Mouse (Mus musculus) ES-Bruce4 (cell line): ENCODE results near the gene Tcp11l1. TPM values are rescaled to one million over a fixed set of nuclear protein-coding genes. Genes with fewer than 3 reads are reported as not detected.

Source experiments
- H3K27ac ChIP-seq: 2 replicates; pipeline ENCODE4 v1.5.1; 2012; ENCODE audit warnings: low read length, inconsistent platforms; ENCODE audit not compliant: insufficient read depth
- H3K27me3 ChIP-seq: 2 replicates; pipeline ENCODE4 v1.6.1; 2012; ENCODE audit warnings: mild to moderate bottlenecking, low read length, inconsistent platforms; ENCODE audit not compliant: control insufficient read depth, poor library complexity, insufficient read depth, severe bottlenecking
- H3K36me3 ChIP-seq: 2 replicates; pipeline ENCODE4 v1.6.1; 2012; ENCODE audit warnings: inconsistent platforms, mild to moderate bottlenecking, low read length, moderate library complexity; ENCODE audit not compliant: control insufficient read depth, poor library complexity, insufficient read depth, severe bottlenecking
- H3K4me1 ChIP-seq: one replicate; pipeline ENCODE4 v1.8.1; 2011; ENCODE audit warnings: low read length; ENCODE audit not compliant: control insufficient read depth, insufficient read depth
- H3K4me3 ChIP-seq: 2 replicates; pipeline ENCODE4 v1.5.1; 2011; ENCODE audit warnings: low read depth, mild to moderate bottlenecking, low read length
- H3K9ac ChIP-seq: 2 replicates; pipeline ENCODE4 v1.6.1; 2012; ENCODE audit warnings: low read depth, mild to moderate bottlenecking, inconsistent platforms; ENCODE audit not compliant: poor library complexity, severe bottlenecking
- H3K9me3 ChIP-seq: replicated peaks from 2 replicates; pipeline ENCODE4 v1.6.1; 2012; ENCODE audit warnings: mild to moderate bottlenecking, low read length, inconsistent platforms; ENCODE audit not compliant: control insufficient read depth, poor library complexity, insufficient read depth, severe bottlenecking
- CTCF ChIP-seq: IDR thresholded peaks from one replicate; pipeline ENCODE4 v1.8.1; 2011; ENCODE audit warnings: low read depth, low read length
- EP300 ChIP-seq: IDR thresholded peaks from 2 replicates; pipeline ENCODE4 v1.6.1; 2011; ENCODE audit warnings: low read depth, low read length; ENCODE audit not compliant: insufficient read depth
- POLR2A ChIP-seq: IDR thresholded peaks from one replicate; pipeline ENCODE4 v1.8.1; 2011; ENCODE audit warnings: low read length; ENCODE audit not compliant: insufficient read depth
- polyA plus RNA-seq: library from polyadenylated mRNA; stranded (reverse); fragments of >200 nt; gene quantifications from 2 replicates; pipeline ENCODE4 v1.2.4, GENCODE M21; 2011; ENCODE audit warnings: low read depth; ENCODE audit not compliant: missing spikeins, insufficient read depth, insufficient read length

Gene Tcp11l1
- polyA plus RNA-seq, 1 experiment: 8.6 TPM

- peak within 1 kb of the TSS; percentile 30; the same call in 1 of the 2 replicates for H3K27ac ChIP-seq
- TF ChIP-seq EP300: peak; percentile 53; the same call in 1 of the 2 replicates
- TF ChIP-seq CTCF: no peak
- no peak for TF ChIP-seq POLR2A
These were observed 30.7 kb upstream of the Tcp11l1 start, which contains the start of gene Depdc7 for GRCm38 (mm10) chr2:104742741-104743064. Depdc7 (minus strand) TSS chr2:104742878.

DNA sequence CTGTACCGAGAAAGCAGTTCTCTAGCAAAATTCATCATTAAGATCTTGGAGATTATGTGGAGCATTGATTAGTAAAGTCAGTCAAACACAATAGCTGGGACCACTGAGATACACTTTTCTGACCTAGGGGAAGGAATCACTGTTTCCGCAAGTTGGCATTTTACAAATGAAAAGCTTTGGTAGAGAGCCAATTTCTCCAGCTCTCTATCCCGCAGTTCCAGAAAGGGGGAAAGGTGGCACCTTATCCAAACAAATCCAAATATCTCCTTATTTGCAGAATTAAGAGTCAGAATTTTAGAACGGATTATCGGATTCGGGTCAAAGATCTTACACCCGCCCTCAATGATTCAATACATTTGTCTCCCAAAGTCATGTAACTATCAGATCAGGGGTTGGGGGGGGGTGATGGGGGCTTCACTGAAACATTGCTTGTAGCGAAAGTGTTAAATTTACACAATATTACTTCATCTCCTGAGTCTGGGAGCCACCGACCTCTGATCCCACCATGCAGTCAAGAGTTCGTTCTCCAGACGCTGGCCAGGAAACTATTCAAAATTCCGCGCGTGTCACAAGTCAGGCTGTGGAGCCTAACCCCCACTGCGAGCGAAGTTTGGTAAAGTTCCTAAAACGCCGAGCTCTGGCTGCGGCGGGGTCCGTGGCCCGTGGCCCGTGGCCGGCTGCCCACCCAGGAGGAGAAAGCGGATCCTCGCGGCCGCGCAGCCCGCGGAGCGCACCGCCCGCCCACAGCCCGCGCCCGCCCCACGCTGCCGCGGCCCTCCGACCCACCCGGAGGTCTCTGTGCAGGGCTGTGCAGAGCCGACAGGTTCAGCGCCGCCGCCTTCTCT lies 30.1 kb upstream of the Tcp11l1 start:
- peak overlapping the region; percentile 67 for H3K4me3 ChIP-seq
- TF ChIP-seq POLR2A (no peak), CTCF (no peak), EP300 (no peak)
- no peaks in the 10 kb centered on the region for H3K9me3 ChIP-seq
- H3K27me3 ChIP-seq: no peaks in the 10 kb centered on the region
- no peaks in the 10 kb centered on the region for H3K4me1 ChIP-seq
- H3K9ac ChIP-seq: peak overlapping the region; percentile 97
- no peaks in the 10 kb centered on the region for H3K36me3 ChIP-seq
- no peak overlapping the region for H3K27ac ChIP-seq

More at GRCm38 (mm10) chr2:104742741-104743064, 30.7 kb upstream of the Tcp11l1 start, which contains the start of gene Depdc7:
- no peaks in the 10 kb centered on the region for H3K4me1 ChIP-seq
- no peaks in the 10 kb centered on the region for H3K36me3 ChIP-seq
- H3K9ac ChIP-seq: peak within 1 kb of the TSS; percentile 97
- H3K4me3 ChIP-seq: peak within 1 kb of the TSS; percentile 67
- H3K9me3 ChIP-seq: no peaks in the 10 kb centered on the region
- H3K27me3 ChIP-seq: no peaks in the 10 kb centered on the region

- Histone ChIP-seq H3K9me3 (no peaks in the 10 kb centered on the region), H3K4me3 (no peak overlapping the region), H3K27ac (no peak overlapping the region), H3K36me3 (no peaks in the 10 kb centered on the region), H3K27me3 (no peaks in the 10 kb centered on the region), H3K9ac (no peak overlapping the region), H3K4me1 (no peaks in the 10 kb centered on the region)
- no peak for TF ChIP-seq CTCF
- no peak for TF ChIP-seq POLR2A
- TF ChIP-seq EP300: no peak
These were observed 29.2 kb upstream of the Tcp11l1 start for GRCm38 (mm10) chr2:104741015-104741758.

DNA sequence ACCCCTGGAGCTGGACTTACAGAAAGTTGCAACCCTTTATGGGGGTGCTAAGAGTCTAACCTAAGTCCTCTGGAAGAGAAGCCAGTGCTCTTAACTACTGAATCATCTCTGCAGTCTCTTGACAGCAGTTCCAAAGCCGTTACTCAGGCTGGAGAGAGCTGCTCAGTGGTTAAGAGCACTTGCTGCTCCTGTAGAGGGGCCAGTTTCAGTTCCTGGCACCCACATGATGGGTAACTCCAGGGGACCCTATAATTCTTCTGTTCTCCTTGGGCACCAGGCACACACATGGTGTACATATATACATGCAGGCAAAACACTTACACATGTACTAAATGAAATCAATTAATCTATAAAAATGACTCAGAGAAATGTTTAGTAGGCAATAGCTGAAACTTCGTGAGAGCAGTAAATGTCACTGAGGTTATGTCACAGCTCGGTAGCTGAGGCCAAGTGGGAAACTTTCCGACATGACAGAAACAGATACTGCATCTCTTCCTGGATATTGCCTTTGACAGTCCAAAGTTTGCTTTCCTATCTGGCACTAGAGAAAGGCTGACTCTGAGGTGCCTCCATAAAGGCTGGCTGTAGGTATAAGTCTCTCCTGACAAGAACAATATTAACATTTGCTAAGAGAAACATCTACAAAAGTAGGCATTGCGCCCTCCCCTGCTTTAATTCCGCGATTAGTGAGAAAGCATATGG lies 28.4 kb upstream of the Tcp11l1 start:
- no peaks in the 10 kb centered on the region for H3K27me3 ChIP-seq
- H3K9ac ChIP-seq: no peak overlapping the region
- no peak overlapping the region for H3K4me3 ChIP-seq

DNA sequence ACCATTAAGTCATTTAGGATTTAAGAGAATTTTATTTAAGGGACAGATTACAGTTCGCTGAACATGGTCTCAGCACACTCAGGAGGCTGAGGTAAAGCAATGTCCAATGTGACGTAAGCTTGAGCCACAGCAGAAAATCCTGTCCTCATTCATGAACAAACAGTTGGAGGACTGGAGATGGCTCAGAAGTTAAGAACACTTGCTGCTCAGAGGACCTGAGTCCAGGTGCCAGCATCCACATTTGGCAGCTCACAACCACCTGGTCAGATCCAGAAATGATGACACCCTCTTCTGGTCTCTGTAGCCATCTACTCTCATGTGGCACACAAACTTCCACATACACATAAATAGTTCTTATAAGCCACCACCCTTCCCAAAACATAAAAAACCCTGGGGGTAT lies 27.7 kb upstream of the Tcp11l1 start:
- Histone ChIP-seq H3K4me3 (no peak overlapping the region), H3K9me3 (no peaks in the 10 kb centered on the region), H3K27me3 (no peaks in the 10 kb centered on the region), H3K4me1 (no peaks in the 10 kb centered on the region), H3K9ac (no peak overlapping the region), H3K36me3 (no peaks in the 10 kb centered on the region), H3K27ac (no peak overlapping the region)
- no peak for TF ChIP-seq CTCF
- no peak for TF ChIP-seq POLR2A
- no peak for TF ChIP-seq EP300

More for the DNA sequence above, 28.4 kb upstream of the Tcp11l1 start:
- Histone ChIP-seq H3K27ac (no peak overlapping the region), H3K9me3 (no peaks in the 10 kb centered on the region), H3K4me1 (no peaks in the 10 kb centered on the region), H3K36me3 (no peaks in the 10 kb centered on the region)
- TF ChIP-seq POLR2A: no peak
- no peak for TF ChIP-seq EP300
- no peak for TF ChIP-seq CTCF
